Mouse (Mus musculus): ENCODE measurements around the gene Plod2. TPM values are rescaled to one million over a fixed set of nuclear protein-coding genes. Genes with fewer than 3 reads are reported as not detected.

The Plod2 gene
- total and polyA plus RNA-seq, 3 experiments = not detected

DNA sequence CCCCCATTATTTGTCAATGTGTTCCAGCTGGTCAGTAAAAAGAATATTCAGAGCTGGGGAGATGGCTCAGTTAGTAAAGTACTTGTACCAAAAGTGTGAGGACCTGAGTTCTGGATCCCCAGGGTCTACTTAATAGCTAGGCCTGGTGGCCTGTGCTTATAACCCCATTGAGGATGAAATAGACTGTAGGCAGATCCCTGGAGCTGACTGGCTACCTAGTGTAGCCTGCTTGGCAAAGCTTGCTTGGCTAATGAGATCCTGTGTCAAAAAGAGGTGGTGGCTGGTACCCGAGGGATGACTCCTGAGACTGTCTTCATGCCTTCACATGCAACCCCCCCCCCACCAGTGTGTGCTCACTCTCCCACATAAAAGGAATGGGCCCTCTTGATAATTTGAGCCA lies 2.1 kb downstream of the Plod2 start:
- in situ Hi-C loops (cut with MboI; ENCODE audit: low pct_ligation_motif_present, low pct_unique_long_range_greater_than_20kb, low sequenced_read_pairs) (no loop called here), dilution Hi-C loops (cut with MboI; ENCODE audit: extremely low pct_ligation_motif_present, extremely low pct_unique_long_range_greater_than_20kb, low sequenced_read_pairs) (no loop called here)
- no peak overlapping the region for H3K9ac ChIP-seq (ENCODE audit: insufficient read depth, low read depth)
- no peak for TF ChIP-seq ZNF384 (IDR thresholded peaks at IDR 0.05; ENCODE audit: low read depth, low read length)
- no peak for TF ChIP-seq BHLHE40 (IDR thresholded peaks at IDR 0.05; ENCODE audit: low read depth, low read length)
- no peak for TF ChIP-seq UBTF (IDR thresholded peaks at IDR 0.05; ENCODE audit: low read depth, low read length)
- TF ChIP-seq GABPA (IDR thresholded peaks at IDR 0.05; ENCODE audit: insufficient replicate concordance, low read depth, low read length) = no peak
- TF ChIP-seq MAZ (IDR thresholded peaks at IDR 0.05; ENCODE audit: low read depth, low read length) = no peak
- TF ChIP-seq ELF1 (IDR thresholded peaks at IDR 0.05; ENCODE audit: low read depth, low read length) = no peak
- no peak for TF ChIP-seq USF1 (IDR thresholded peaks at IDR 0.05; ENCODE audit: low read depth, low read length)
- TF ChIP-seq ZMIZ1 (IDR thresholded peaks at IDR 0.05; ENCODE audit: low read depth, low read length) = no peak
- no peak for TF ChIP-seq TCF12 (IDR thresholded peaks at IDR 0.05; ENCODE audit: low read depth, low read length)
- no peak for TF ChIP-seq JUND (conservative IDR thresholded peaks at IDR 0.05; ENCODE audit: low read depth, low read length)
- TF ChIP-seq MEF2A (IDR thresholded peaks at IDR 0.05; ENCODE audit: borderline replicate concordance, low read depth, low read length) = no peak
- no peak for TF ChIP-seq ETS1 (conservative IDR thresholded peaks at IDR 0.05; ENCODE audit: low read depth, low read length)
- TF ChIP-seq MYC (IDR thresholded peaks at IDR 0.05; ENCODE audit: low read depth, low read length) = no peak
- TF ChIP-seq ZKSCAN1 (IDR thresholded peaks at IDR 0.05; ENCODE audit: borderline replicate concordance, low read depth, low read length) = no peak
- no peaks in the 10 kb centered on the region for H3K27me3 ChIP-seq (replicated peaks)
- H3K27ac ChIP-seq (ENCODE audit: insufficient read depth, low read depth) = no peak overlapping the region
- peaks cover 0 to 2% of the 10 kb centered on the region in 2 experiments; a peak in 1 of 4 replicates for H3K4me1 ChIP-seq (ENCODE audit: control insufficient read depth in 1 of 2, insufficient read depth in 2 of 2)
- H3K36me3 ChIP-seq (replicated peaks in 1 of 2; ENCODE audit: control insufficient read depth in 1 of 2, insufficient read depth in 1 of 2, low read length in 1 of 2) = no peaks in the 10 kb centered on the region
- no peaks in the 10 kb centered on the region for H3K79me2 ChIP-seq (replicated peaks; ENCODE audit: control insufficient read depth, extremely low read depth, insufficient read depth, poor library complexity, severe bottlenecking)
- no peaks in the 10 kb centered on the region for H3K9me3 ChIP-seq (replicated peaks; ENCODE audit: low read length)
- no peak overlapping the region for H3K4me2 ChIP-seq (ENCODE audit: insufficient read depth, low read depth, poor library complexity, severe bottlenecking)
- DNase-seq (ENCODE audit: extremely low read depth) = no peak
- no peak overlapping the region for H3K4me3 ChIP-seq (replicated peaks in 1 of 3; ENCODE audit: low read depth in 2 of 3, low read length in 2 of 3, poor library complexity in 1 of 3)

DNA sequence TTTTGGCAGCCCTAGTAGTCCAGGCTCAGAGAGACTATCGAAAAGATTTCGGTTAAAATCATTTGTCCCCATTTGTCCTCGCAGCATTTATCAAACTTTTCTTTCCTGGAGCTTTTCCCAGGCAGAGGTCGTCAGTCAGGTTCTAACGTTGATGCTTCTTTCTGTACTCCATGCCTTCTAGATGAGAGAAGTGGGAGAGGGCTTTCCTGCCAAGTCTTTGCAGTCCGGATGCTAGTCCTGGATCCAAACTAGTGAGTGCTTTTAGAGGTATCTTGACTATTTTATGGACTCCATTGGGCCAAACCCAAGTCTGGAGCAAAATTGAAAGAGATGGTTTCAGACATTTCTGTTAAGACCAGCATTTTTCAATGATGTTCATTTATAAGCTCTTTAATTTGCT lies 3.0 kb downstream of the Plod2 start:
- no peaks in the 10 kb centered on the region for H3K27me3 ChIP-seq (replicated peaks)
- no peak overlapping the region for H3K9ac ChIP-seq (ENCODE audit: insufficient read depth, low read depth)
- no peak for DNase-seq (ENCODE audit: extremely low read depth)
- no peak overlapping the region for H3K27ac ChIP-seq (ENCODE audit: insufficient read depth, low read depth)
- peaks cover 0 to 5% of the 10 kb centered on the region in 2 experiments; a peak in 1 of 4 replicates for H3K4me1 ChIP-seq (ENCODE audit: control insufficient read depth in 1 of 2, insufficient read depth in 2 of 2)
- TF ChIP-seq CHD1 (IDR thresholded peaks at IDR 0.05; ENCODE audit: low read depth, low read length) = no peak
- no peaks in the 10 kb centered on the region for H3K79me2 ChIP-seq (replicated peaks; ENCODE audit: control insufficient read depth, extremely low read depth, insufficient read depth, poor library complexity, severe bottlenecking)
- H3K9me3 ChIP-seq (replicated peaks; ENCODE audit: low read length) = no peaks in the 10 kb centered on the region
- no peak overlapping the region for H3K4me3 ChIP-seq (replicated peaks in 1 of 3; ENCODE audit: low read depth in 2 of 3, low read length in 2 of 3, poor library complexity in 1 of 3)
- no peak overlapping the region for H3K4me2 ChIP-seq (ENCODE audit: insufficient read depth, low read depth, poor library complexity, severe bottlenecking)
- H3K36me3 ChIP-seq (replicated peaks in 1 of 2; ENCODE audit: control insufficient read depth in 1 of 2, insufficient read depth in 1 of 2, low read length in 1 of 2) = no peaks in the 10 kb centered on the region
- dilution Hi-C loops (cut with MboI; ENCODE audit: extremely low pct_ligation_motif_present, extremely low pct_unique_long_range_greater_than_20kb, low sequenced_read_pairs) (no loop called here), in situ Hi-C loops (cut with MboI; ENCODE audit: low pct_ligation_motif_present, low pct_unique_long_range_greater_than_20kb, low sequenced_read_pairs) (no loop called here)

Data from CH12.LX (cell line).